Mouse (Mus musculus): Measurements from ENCODE around the gene Mipep.

DNA sequence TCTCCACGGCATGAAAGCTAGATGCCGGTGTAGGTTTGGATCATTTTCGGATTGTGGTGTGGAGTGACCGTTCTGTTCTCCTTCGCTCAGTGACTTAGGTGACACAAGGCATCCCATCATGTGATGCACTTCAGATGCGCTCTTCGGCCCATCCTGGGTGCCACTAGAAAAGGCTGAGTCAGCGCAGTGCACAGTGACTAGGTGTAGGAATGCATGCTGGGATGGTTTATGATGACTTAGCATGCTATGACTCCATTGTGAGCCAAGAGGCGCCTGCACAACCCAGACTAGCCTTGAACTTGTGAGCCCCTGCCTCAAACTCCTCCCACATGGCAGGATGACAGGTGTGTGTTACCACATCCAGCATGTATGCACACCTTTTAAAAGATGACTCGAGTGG, 38.2 kb upstream of the Mipep start:
- TF ChIP-seq CTCF (IDR thresholded peaks at IDR 0.05; ENCODE audit: control insufficient read depth, insufficient read depth, insufficient replicate concordance, low read depth, low read length) (no peak), POLR2A (IDR thresholded peaks at IDR 0.05; ENCODE audit: control insufficient read depth, low read depth, low read length) (no peak)

All from testis, adult 2 months (tissue).